ENCODE assay signal across 18 mouse cellular contexts in genomic region chr5:149931574-149932161, GRCm38 (mm10).
DNase-seq lines count a peak whose midpoint lies in the region; ATAC-seq and TF ChIP-seq lines count a peak whose summit lies in the region.
"Had no signal": no experiment of that assay in that cellular context is flagged by ENCODE, and none has a peak within 500 bp of the region (broad histone marks: within the 10 kb centered on the region; RNA-seq: fewer than 3 reads in every experiment).

No protein-coding gene starts in this region.

- H3K9me3 ChIP-seq in hindbrain, embryonic 15.5 days: no peaks in the 10 kb centered on the region
- H3K9me3 ChIP-seq in midbrain, embryonic 16.5 days (replicated peaks; ENCODE audit: control insufficient read depth, low read length, poor library complexity, severe bottlenecking): no peaks in the 10 kb centered on the region
- H3K9me3 ChIP-seq: liver, embryonic 12.5 days; lung, embryonic 15.5 days had no signal

- peaks cover 12% of the 10 kb centered on the region for H3K4me1 ChIP-seq in hindbrain, embryonic 15.5 days (replicated peaks)
- H3K4me1 ChIP-seq in midbrain, embryonic 16.5 days (ENCODE audit: control insufficient read depth, insufficient read depth, low read length): peaks cover 14% of the 10 kb centered on the region
- no peaks in the 10 kb centered on the region for H3K4me1 ChIP-seq in thymus, adult 2 months (replicated peaks; ENCODE audit: control insufficient read depth, insufficient read depth, low read length)
- H3K4me1 ChIP-seq: liver, embryonic 12.5 days; lung, embryonic 15.5 days had no signal

- no peak for TF ChIP-seq POLR2A in thymus, adult 2 months (IDR thresholded peaks at IDR 0.05; ENCODE audit: control insufficient read depth, extremely low read depth, insufficient read depth, low read length, poor library complexity)

- H3K4me2 ChIP-seq in hindbrain, embryonic 15.5 days: no peak overlapping the region
- no peak overlapping the region for H3K4me2 ChIP-seq in midbrain, embryonic 16.5 days (ENCODE audit: low read length)
- H3K4me2 ChIP-seq: heart, embryonic 11.5 days; liver, embryonic 12.5 days; lung, embryonic 15.5 days had no signal

- H3K27ac ChIP-seq in hindbrain, embryonic 15.5 days (replicated peaks): peak overlapping the region; percentile 44; the same call in 1 of the 2 replicates
- no peak overlapping the region; the same call in 1 of the 2 replicates for H3K27ac ChIP-seq in midbrain, embryonic 16.5 days (ENCODE audit: low read length)
- H3K27ac ChIP-seq in thymus, adult 2 months (ENCODE audit: control insufficient read depth, insufficient read depth, low read length): no peak overlapping the region
- H3K27ac ChIP-seq: liver, embryonic 12.5 days; lung, embryonic 15.5 days had no signal

- ATAC-seq in hindbrain, embryonic 15.5 days (ENCODE audit: low FRiP score, low read depth): peak; percentile 45; the same call in 1 of the 2 replicates
- ATAC-seq in midbrain, embryonic 16.5 days: 0 out of 2 replicates have a peak, but pooled peaks have one; percentile 28
- no peak for ATAC-seq in erythroid progenitor cell, adult 5-6 weeks (replicated peaks; ENCODE audit: low FRiP score, poor library complexity, severe bottlenecking)
- ATAC-seq: liver, embryonic 12.5 days had no signal

- no peaks in the 10 kb centered on the region for H3K36me3 ChIP-seq in hindbrain, embryonic 15.5 days
- no peaks in the 10 kb centered on the region for H3K36me3 ChIP-seq in midbrain, embryonic 16.5 days (ENCODE audit: control insufficient read depth, insufficient read depth, low read length)
- no peaks in the 10 kb centered on the region for H3K36me3 ChIP-seq in thymus, adult 2 months (ENCODE audit: control insufficient read depth, insufficient read depth, low read length)
- H3K36me3 ChIP-seq: liver, embryonic 12.5 days; lung, embryonic 15.5 days had no signal

- intact Hi-C loops in gastrocnemius, postnatal 36 days (cut with DNase I): no loop called here

- no peaks in the 10 kb centered on the region for H3K27me3 ChIP-seq in hindbrain, embryonic 15.5 days
- no peaks in the 10 kb centered on the region for H3K27me3 ChIP-seq in midbrain, embryonic 16.5 days (ENCODE audit: control insufficient read depth, insufficient read depth, low read depth, low read length)
- H3K27me3 ChIP-seq in thymus, adult 2 months (ENCODE audit: control insufficient read depth, insufficient read depth, low read length): no peaks in the 10 kb centered on the region
- H3K27me3 ChIP-seq: liver, embryonic 12.5 days; lung, embryonic 15.5 days had no signal

- DNase-seq in Muller cell, postnatal 12 days (ENCODE audit: inconsistent ontology term): peak; percentile 12
- DNase-seq in ZHBTc4 (ENCODE audit: low read depth, low spot score): peak; percentile 21
- no peak for DNase-seq in thymus, adult 2 months
- DNase-seq in gastrocnemius, postnatal 36 days: no peak
- no peak for DNase-seq in spleen, postnatal 36 days (ENCODE audit: low spot score in 2 of 2)
- DNase-seq: cerebellum, adult 11-12 months; gastrocnemius, postnatal 25 days; heart, postnatal 36 days; kidney, adult 11 months; kidney, postnatal 14 days; layer of hippocampus, postnatal 36 days; left cerebral cortex, postnatal 4 days had no signal

- no peak for TF ChIP-seq CTCF in thymus, adult 2 months (IDR thresholded peaks at IDR 0.05; ENCODE audit: borderline replicate concordance, control insufficient read depth, extremely low read depth, insufficient read depth, low read length, poor library complexity)

- 28% methylated on average over 9 of the region's 9 CpGs for WGBS in hindbrain, embryonic 15.5 days
- 41% methylated on average over 9 of the region's 9 CpGs for WGBS in midbrain, embryonic 16.5 days
- WGBS in thymus, adult 2 months: 86% methylated on average over 9 of the region's 9 CpGs

- H3K9ac ChIP-seq in hindbrain, embryonic 15.5 days: no peak overlapping the region
- H3K9ac ChIP-seq in midbrain, embryonic 16.5 days (ENCODE audit: low read depth, low read length): no peak overlapping the region
- H3K9ac ChIP-seq: liver, embryonic 12.5 days; lung, embryonic 15.5 days had no signal

- no peak overlapping the region for H3K4me3 ChIP-seq in hindbrain, embryonic 15.5 days
- no peak overlapping the region for H3K4me3 ChIP-seq in midbrain, embryonic 16.5 days (ENCODE audit: low read depth, low read length)
- H3K4me3 ChIP-seq in thymus, adult 2 months (ENCODE audit: control insufficient read depth, insufficient read depth, low read length): no peak overlapping the region
- H3K4me3 ChIP-seq: liver, embryonic 12.5 days; lung, embryonic 15.5 days had no signal

Comparison
In these comparisons a context has a peak if more than half of its experiments do, and no peak if none do; other contexts are left out.
1. DNase-seq: peak in Muller cell, postnatal 12 days (single experiment) and ZHBTc4 (single experiment); none in thymus, adult 2 months (single experiment), gastrocnemius, postnatal 36 days (0 of 2) and spleen, postnatal 36 days (0 of 2).